Comparison of ENCODE assay signal across 22 mouse cellular contexts in the genomic region with DNA sequence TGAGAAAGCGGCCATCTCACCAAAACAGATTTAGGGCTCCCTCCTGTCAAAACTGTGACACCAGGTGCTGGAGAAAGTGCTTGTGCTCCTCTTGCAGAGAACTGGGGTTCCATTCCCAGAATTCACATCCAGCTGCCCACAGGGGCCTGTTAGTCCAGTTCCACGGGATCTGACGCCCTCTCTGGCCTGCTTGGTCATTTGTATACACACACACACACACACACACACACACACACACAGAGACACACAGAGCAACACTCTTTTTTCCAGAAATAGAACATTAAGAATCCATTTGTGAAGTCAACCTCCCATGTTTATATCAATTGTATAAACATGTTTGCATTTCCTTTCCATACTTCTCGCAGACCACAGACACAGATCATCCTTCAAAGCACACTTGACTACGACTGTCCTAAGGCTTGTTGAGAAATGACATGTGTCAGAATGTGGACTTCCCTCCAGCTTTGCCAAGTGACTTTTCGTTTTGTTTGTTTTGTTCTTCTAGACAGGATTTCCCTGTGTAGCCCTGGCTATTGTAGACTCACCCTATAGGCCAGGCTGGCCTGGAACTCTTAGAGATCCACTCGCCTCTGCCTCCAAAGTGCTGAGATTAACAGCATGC.
"Had no signal": no experiment of that assay in that cellular context is flagged by ENCODE, and none has a peak within 500 bp of the region (broad histone marks: within the 10 kb centered on the region; RNA-seq: fewer than 3 reads in every experiment).

No protein-coding gene starts in this region.

- H3K27me3 ChIP-seq: forebrain, embryonic 15.5 days; heart, embryonic 13.5 days; heart, embryonic 15.5 days; hindbrain, embryonic 13.5 days; hindbrain, embryonic 15.5 days; kidney, embryonic 15.5 days; limb, embryonic 13.5 days had no signal

- H3K9me3 ChIP-seq: forebrain, embryonic 15.5 days; heart, embryonic 13.5 days; heart, embryonic 15.5 days; hindbrain, embryonic 13.5 days; hindbrain, embryonic 15.5 days; kidney, embryonic 15.5 days; limb, embryonic 13.5 days had no signal

- ATAC-seq: forebrain, embryonic 15.5 days; forebrain, postnatal 0 days; hindbrain, postnatal 0 days had no signal

- H3K4me1 ChIP-seq: forebrain, embryonic 15.5 days; heart, embryonic 13.5 days; heart, embryonic 15.5 days; hindbrain, embryonic 13.5 days; hindbrain, embryonic 15.5 days had no signal

- H3K36me3 ChIP-seq: forebrain, embryonic 15.5 days; heart, embryonic 13.5 days; heart, embryonic 15.5 days; hindbrain, embryonic 13.5 days; hindbrain, embryonic 15.5 days; kidney, embryonic 15.5 days; limb, embryonic 13.5 days had no signal

- H3K9ac ChIP-seq: forebrain, embryonic 15.5 days; forebrain, postnatal 0 days; heart, embryonic 13.5 days; heart, embryonic 15.5 days; hindbrain, embryonic 13.5 days; hindbrain, embryonic 15.5 days; kidney, embryonic 15.5 days; limb, embryonic 13.5 days had no signal

- H3K27ac ChIP-seq: forebrain, embryonic 15.5 days; heart, adult 2 months; heart, embryonic 13.5 days; heart, embryonic 15.5 days; hindbrain, embryonic 13.5 days; hindbrain, embryonic 15.5 days; hindbrain, postnatal 0 days; kidney, embryonic 15.5 days; kidney, postnatal 0 days; limb, embryonic 13.5 days had no signal

- H3K4me2 ChIP-seq: forebrain, embryonic 15.5 days; heart, embryonic 11.5 days; heart, embryonic 13.5 days; heart, embryonic 15.5 days; hindbrain, embryonic 13.5 days; hindbrain, embryonic 15.5 days; kidney, embryonic 15.5 days; limb, embryonic 13.5 days had no signal

- DNase-seq: forebrain, postnatal 0 days; gastrocnemius, postnatal 14 days; gastrocnemius, postnatal 36 days; heart, adult 2 months; heart, postnatal 36 days; kidney, adult 11 months; kidney, adult 9 months; kidney, postnatal 14 days; kidney, postnatal 36 days; layer of hippocampus, adult 9-11 months; layer of hippocampus, postnatal 36 days; left cerebral cortex, postnatal 4 days had no signal

- H3K4me3 ChIP-seq: forebrain, embryonic 15.5 days; heart, adult 2 months; heart, embryonic 13.5 days; heart, embryonic 15.5 days; hindbrain, embryonic 13.5 days; hindbrain, embryonic 15.5 days; kidney, embryonic 15.5 days; limb, embryonic 13.5 days had no signal
